Mouse (Mus musculus): ENCODE results near the gene Gm9803. TPM values are rescaled to one million over a fixed set of nuclear protein-coding genes. Genes with fewer than 3 reads are reported as not detected.
A peak's percentile ranks its signal among the peaks of the same experiment; 100 is the strongest.
"Not testable (repeated sequence)": the region's sequence is repeated elsewhere in the genome, so short reads cannot be mapped to it uniquely, and the experiment has no call there.

The Gm9803 gene
- polyA plus RNA-seq (2012; rRNA removed) = 258 and 271 TPM in 2 replicates

DNA sequence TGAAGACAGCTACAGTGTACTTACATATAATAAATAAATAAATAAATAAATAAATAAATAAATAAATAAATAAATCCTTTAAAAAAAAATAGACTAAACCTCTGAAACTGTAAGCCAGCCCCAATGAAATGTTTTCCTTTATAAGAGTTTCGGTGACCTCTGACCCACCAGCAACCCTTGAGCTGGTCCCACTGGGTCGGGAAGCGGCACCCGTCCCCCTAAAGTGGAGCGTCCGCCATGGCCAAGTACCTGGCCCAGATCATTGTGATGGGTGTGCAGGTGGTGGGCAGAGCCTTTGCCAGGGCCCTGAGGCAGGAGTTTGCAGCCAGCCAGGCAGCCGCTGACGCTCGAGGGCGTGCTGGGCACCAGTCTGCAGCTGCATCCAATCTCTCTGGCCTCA lies at the start of gene Gm9803:
TSS of gene Gm9803 (plus strand) at position 154 of the 400 bp plus-strand sequence.
- not testable (repeated sequence) for H3K4me3 ChIP-seq (ENCODE audit: control insufficient read depth, low read depth, low read length); H3K27ac ChIP-seq (ENCODE audit: control insufficient read depth, insufficient read depth, low read depth, low read length); H3K36me3 ChIP-seq (ENCODE audit: control insufficient read depth, insufficient read depth, low read length); H3K4me1 ChIP-seq (ENCODE audit: control insufficient read depth, insufficient read depth, low read length); H3K27me3 ChIP-seq (ENCODE audit: control insufficient read depth, insufficient read depth, low read length)

GRCm38 (mm10) chr10:43475376-43475775 lies 48.5 kb upstream of the Gm9803 start:
- no peaks in the 10 kb centered on the region for H3K36me3 ChIP-seq (ENCODE audit: control insufficient read depth, insufficient read depth, low read length)
- peaks cover 12% of the 10 kb centered on the region for H3K4me1 ChIP-seq (ENCODE audit: control insufficient read depth, insufficient read depth, low read length)
- TF ChIP-seq POLR2A (IDR thresholded peaks at IDR 0.05; ENCODE audit: control insufficient read depth, low read depth, low read length) (no peak), CTCF (IDR thresholded peaks at IDR 0.05; ENCODE audit: control insufficient read depth, insufficient read depth, insufficient replicate concordance, low read depth, low read length) (0 out of 2 replicates have a peak, but pooled peaks have one; percentile 16)
- H3K27me3 ChIP-seq (ENCODE audit: control insufficient read depth, insufficient read depth, low read length) = no peaks in the 10 kb centered on the region
- H3K4me3 ChIP-seq (ENCODE audit: control insufficient read depth, low read depth, low read length) = no peak overlapping the region
- H3K27ac ChIP-seq (ENCODE audit: control insufficient read depth, insufficient read depth, low read depth, low read length) = no peak overlapping the region

DNA sequence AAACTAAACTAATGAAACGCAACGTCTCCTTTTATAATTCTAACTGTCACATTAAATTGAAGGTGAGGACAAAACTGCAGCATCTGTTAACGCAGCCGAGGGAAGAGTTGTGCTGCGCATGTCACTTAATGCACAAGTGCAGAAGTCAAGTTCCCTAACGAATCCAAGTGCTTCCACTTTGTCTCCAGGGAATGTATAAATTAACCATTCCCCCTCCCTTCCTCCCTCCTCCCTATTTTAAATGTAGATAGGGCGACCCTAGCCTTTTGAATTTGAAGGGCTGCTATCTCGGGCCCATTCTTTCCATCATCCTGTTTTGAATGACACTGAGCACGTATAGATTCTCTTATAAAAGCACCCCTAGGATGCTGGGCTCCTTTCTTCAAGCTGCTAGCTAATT lies 46.4 kb upstream of the Gm9803 start:
- Histone ChIP-seq H3K27me3 (ENCODE audit: control insufficient read depth, insufficient read depth, low read length) (no peaks in the 10 kb centered on the region), H3K4me1 (ENCODE audit: control insufficient read depth, insufficient read depth, low read length) (peaks cover 16% of the 10 kb centered on the region), H3K36me3 (ENCODE audit: control insufficient read depth, insufficient read depth, low read length) (no peaks in the 10 kb centered on the region), H3K27ac (ENCODE audit: control insufficient read depth, insufficient read depth, low read depth, low read length) (no peak overlapping the region), H3K4me3 (ENCODE audit: control insufficient read depth, low read depth, low read length) (peak overlapping the region; percentile 92; the same call in 1 of the 2 replicates)
- TF ChIP-seq POLR2A (IDR thresholded peaks at IDR 0.05; ENCODE audit: control insufficient read depth, low read depth, low read length) (no peak), CTCF (IDR thresholded peaks at IDR 0.05; ENCODE audit: control insufficient read depth, insufficient read depth, insufficient replicate concordance, low read depth, low read length) (no peak)

DNA sequence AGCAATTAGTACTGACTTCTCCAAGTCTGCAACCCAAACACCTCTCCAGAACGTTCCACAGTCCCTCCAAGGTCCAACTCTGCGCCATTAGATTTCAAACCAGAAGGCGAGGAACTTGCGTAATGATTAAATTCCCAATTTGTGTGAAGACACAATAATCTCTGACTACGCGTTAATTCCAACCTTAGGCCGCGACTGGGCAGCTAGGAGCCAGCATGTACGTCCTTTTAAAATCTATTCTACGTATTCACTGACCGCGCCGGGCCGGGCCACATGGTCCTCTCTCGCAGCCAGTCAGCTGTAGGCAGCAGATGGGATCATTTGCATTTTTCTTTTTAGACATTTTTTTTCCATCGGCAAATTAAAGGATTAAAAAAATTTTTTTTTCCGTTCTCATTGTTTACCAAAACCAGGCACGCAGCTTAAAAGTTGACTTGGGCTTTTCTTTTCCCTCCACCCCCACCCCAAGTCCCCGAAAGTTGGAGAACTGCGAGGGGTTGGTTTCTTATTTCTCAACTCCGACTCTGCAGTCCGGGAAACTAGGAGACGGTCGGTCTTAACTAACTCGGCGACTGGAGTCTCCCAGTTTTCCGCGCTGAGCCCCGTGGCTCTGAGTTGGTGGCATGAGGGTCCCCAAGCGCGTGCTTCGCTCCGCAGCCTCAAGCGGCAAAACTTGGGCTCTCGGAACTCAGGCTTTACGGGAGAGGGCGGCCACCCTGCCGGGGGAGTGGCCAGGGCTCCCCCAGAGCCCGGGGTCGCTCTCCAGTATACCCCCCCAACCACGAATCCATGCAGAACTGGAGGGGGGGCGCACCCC lies 45.8 kb upstream of the Gm9803 start:
- H3K36me3 ChIP-seq (ENCODE audit: control insufficient read depth, insufficient read depth, low read length) = no peaks in the 10 kb centered on the region
- TF ChIP-seq POLR2A (IDR thresholded peaks at IDR 0.05; ENCODE audit: control insufficient read depth, low read depth, low read length) (no peak), CTCF (IDR thresholded peaks at IDR 0.05; ENCODE audit: control insufficient read depth, insufficient read depth, insufficient replicate concordance, low read depth, low read length) (no peak)
- peak overlapping the region; percentile 92 for H3K4me3 ChIP-seq (ENCODE audit: control insufficient read depth, low read depth, low read length)
- peak overlapping the region; percentile 57; the same call in 1 of the 2 replicates for H3K27ac ChIP-seq (ENCODE audit: control insufficient read depth, insufficient read depth, low read depth, low read length)
- no peaks in the 10 kb centered on the region for H3K27me3 ChIP-seq (ENCODE audit: control insufficient read depth, insufficient read depth, low read length)
- H3K4me1 ChIP-seq (ENCODE audit: control insufficient read depth, insufficient read depth, low read length) = peaks cover 16% of the 10 kb centered on the region

GRCm38 (mm10) chr10:43478751-43479435 lies 45.0 kb upstream of the Gm9803 start, which contains the start of gene Bend3:
Gene Bend3, plus strand, starts transcription at chr10:43478831.
- Histone ChIP-seq H3K4me3 (ENCODE audit: control insufficient read depth, low read depth, low read length) (peak within 1 kb of the TSS; percentile 92), H3K4me1 (ENCODE audit: control insufficient read depth, insufficient read depth, low read length) (peaks cover 16% of the 10 kb centered on the region), H3K36me3 (ENCODE audit: control insufficient read depth, insufficient read depth, low read length) (no peaks in the 10 kb centered on the region), H3K27ac (ENCODE audit: control insufficient read depth, insufficient read depth, low read depth, low read length) (peak within 1 kb of the TSS; percentile 88), H3K27me3 (ENCODE audit: control insufficient read depth, insufficient read depth, low read length) (no peaks in the 10 kb centered on the region)
- no peak for TF ChIP-seq CTCF (IDR thresholded peaks at IDR 0.05; ENCODE audit: control insufficient read depth, insufficient read depth, insufficient replicate concordance, low read depth, low read length)
- TF ChIP-seq POLR2A (IDR thresholded peaks at IDR 0.05; ENCODE audit: control insufficient read depth, low read depth, low read length) = peak; percentile 27; the same call in 1 of the 2 replicates

GRCm38 (mm10) chr10:43479436-43480157 lies 44.3 kb upstream of the Gm9803 start:
- H3K4me1 ChIP-seq (ENCODE audit: control insufficient read depth, insufficient read depth, low read length) = peaks cover 16% of the 10 kb centered on the region
- TF ChIP-seq CTCF (IDR thresholded peaks at IDR 0.05; ENCODE audit: control insufficient read depth, insufficient read depth, insufficient replicate concordance, low read depth, low read length) (peak; percentile 37; the same call in 1 of the 2 replicates), POLR2A (IDR thresholded peaks at IDR 0.05; ENCODE audit: control insufficient read depth, low read depth, low read length) (no peak; the same call in none of the 2 replicates)
- no peaks in the 10 kb centered on the region for H3K27me3 ChIP-seq (ENCODE audit: control insufficient read depth, insufficient read depth, low read length)
- peak overlapping the region; percentile 92 for H3K4me3 ChIP-seq (ENCODE audit: control insufficient read depth, low read depth, low read length)
- H3K27ac ChIP-seq (ENCODE audit: control insufficient read depth, insufficient read depth, low read depth, low read length) = peak overlapping the region; percentile 88
- H3K36me3 ChIP-seq (ENCODE audit: control insufficient read depth, insufficient read depth, low read length) = no peaks in the 10 kb centered on the region

Data from testis, adult 2 months (tissue).